25 mouse cellular contexts compared by ENCODE assay signal in the genomic region with DNA sequence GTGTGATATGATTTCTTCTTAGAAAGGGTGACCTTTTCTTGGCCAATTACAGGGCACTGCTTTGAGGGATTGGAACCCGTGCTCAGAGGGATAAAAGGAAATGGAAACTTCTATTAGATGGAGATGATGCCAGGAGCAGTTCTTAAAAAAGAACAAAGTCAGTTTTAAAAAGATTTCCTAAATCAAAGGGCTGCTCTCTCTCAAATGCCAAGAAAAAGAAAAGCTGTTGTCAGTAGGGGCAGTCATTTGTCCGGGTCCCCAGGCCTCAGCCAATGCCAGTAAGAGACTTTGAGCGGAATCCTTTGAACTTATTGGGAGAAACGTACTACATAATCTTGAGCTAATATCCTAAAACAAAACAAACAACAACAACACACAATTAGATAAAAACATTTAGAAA.
"Had no signal": no experiment of that assay in that cellular context is flagged by ENCODE, and none has a peak within 500 bp of the region (broad histone marks: within the 10 kb centered on the region; RNA-seq: fewer than 3 reads in every experiment).

No protein-coding gene starts in this region.

- H3K4me2 ChIP-seq: heart, embryonic 12.5 days; hindbrain, embryonic 12.5 days; intestine, embryonic 15.5 days; limb, embryonic 13.5 days; limb, embryonic 15.5 days; liver, embryonic 12.5 days had no signal

- H3K27ac ChIP-seq: gastrocnemius, adult 2 months; heart, embryonic 10.5 days; hindbrain, embryonic 10.5 days; hindbrain, embryonic 12.5 days; intestine, embryonic 15.5 days; layer of hippocampus, adult 2 months; left cerebral cortex, adult 2 months; limb, embryonic 13.5 days; limb, embryonic 15.5 days; liver, embryonic 12.5 days; liver, embryonic 14.5 days had no signal

- H3K36me3 ChIP-seq: heart, embryonic 10.5 days; heart, embryonic 12.5 days; hindbrain, embryonic 10.5 days; hindbrain, embryonic 12.5 days; intestine, embryonic 15.5 days; limb, embryonic 13.5 days; limb, embryonic 15.5 days; liver, embryonic 12.5 days had no signal

- H3K27me3 ChIP-seq: heart, embryonic 12.5 days; hindbrain, embryonic 12.5 days; intestine, embryonic 15.5 days; limb, embryonic 13.5 days; limb, embryonic 15.5 days; liver, embryonic 12.5 days had no signal

- H3K9ac ChIP-seq: heart, embryonic 12.5 days; hindbrain, embryonic 12.5 days; intestine, embryonic 15.5 days; limb, embryonic 13.5 days; limb, embryonic 15.5 days; liver, embryonic 12.5 days; liver, embryonic 14.5 days had no signal

- H3K4me3 ChIP-seq: gastrocnemius, adult 2 months; heart, embryonic 10.5 days; heart, embryonic 12.5 days; hindbrain, embryonic 10.5 days; hindbrain, embryonic 12.5 days; intestine, embryonic 15.5 days; layer of hippocampus, adult 2 months; left cerebral cortex, adult 2 months; limb, embryonic 13.5 days; limb, embryonic 15.5 days; liver, embryonic 12.5 days had no signal

- H3K4me1 ChIP-seq: limb, embryonic 15.5 days; liver, embryonic 12.5 days had no signal

- H3K9me3 ChIP-seq: heart, embryonic 10.5 days; heart, embryonic 12.5 days; hindbrain, embryonic 10.5 days; hindbrain, embryonic 12.5 days; intestine, embryonic 15.5 days; limb, embryonic 13.5 days; limb, embryonic 15.5 days; liver, embryonic 12.5 days had no signal

- DNase-seq: gastrocnemius, adult 2 months; gastrocnemius, postnatal 10 days; gastrocnemius, postnatal 25 days; heart, adult 18-20 months; heart, postnatal 10 days; heart, postnatal 4 days; kidney, adult 18-20 months; kidney, adult 8-10 months; kidney, postnatal 10 days; kidney, postnatal 25 days; kidney, postnatal 4 days; left cerebral cortex, postnatal 4 days had no signal

- ATAC-seq: inflammation-experienced regulatory T-cells, adult 6 months; intestine, embryonic 15.5 days; intestine, postnatal 0 days; liver, embryonic 12.5 days had no signal
